Mouse (Mus musculus) heart, adult 8-10 months (tissue): ENCODE measurements around the gene Ngly1. TPM values are rescaled to one million over a fixed set of nuclear protein-coding genes. Genes with fewer than 3 reads are reported as not detected.

ENCODE experiments used
- DNase-seq: peaks from one replicate; pipeline ENCODE4 v3.0.0; 2022; ENCODE audit warnings: low spot score
- total RNA-seq, 4 experiments: library from RNA; stranded (reverse); gene quantifications; 2 replicates each; pipeline ENCODE4 v1.2.4; 2022

Ngly1 gene
- total RNA-seq, 4 experiments from 2014 or later: 29.5 to 33.9 (median 31.9) TPM

- no peak for DNase-seq
Observed at GRCm38 (mm10) chr14:16328959-16329480, 79.9 kb downstream of the Ngly1 start.

- no peak for DNase-seq
Observed at GRCm38 (mm10) chr14:16329756-16330155, 80.7 kb downstream of the Ngly1 start.

- DNase-seq: no peak
Observed at GRCm38 (mm10) chr14:16334260-16334659, 85.2 kb downstream of the Ngly1 start.

GRCm38 (mm10) chr14:16335835-16336417 is 86.8 kb downstream of the Ngly1 start:
- DNase-seq: no peak

GRCm38 (mm10) chr14:16347505-16347904 is 98.4 kb downstream of the Ngly1 start:
- DNase-seq: no peak

- no peak for DNase-seq
Observed at GRCm38 (mm10) chr14:16359704-16360103, 110.6 kb downstream of the Ngly1 start.

Other genes with a start within 250 kb of the Ngly1 start
- gene Oxsm, start 528 bp downstream of the Ngly1 start, total RNA-seq: 10 to 100 TPM; 21.5 to 28.4 (median 24.1) TPM
- 10 to 100 TPM; 42.1 to 56.5 (median 53.1) TPM for gene Top2b, start 115.9 kb downstream of the Ngly1 start, total RNA-seq